Mouse (Mus musculus) v-Abl transformed pro-B cells (cell line): ENCODE data around the gene Olfr130.

ENCODE experiments used
- in situ Hi-C, 2 experiments: fragments of 400-800 bp; cut with MboI; formaldehyde crosslinking; loops; one replicate each; pipeline ENCODE4 v1.15.1; 2025; ENCODE audit not compliant: unreplicated experiment in 2 of 2

Gene Olfr130

DNA sequence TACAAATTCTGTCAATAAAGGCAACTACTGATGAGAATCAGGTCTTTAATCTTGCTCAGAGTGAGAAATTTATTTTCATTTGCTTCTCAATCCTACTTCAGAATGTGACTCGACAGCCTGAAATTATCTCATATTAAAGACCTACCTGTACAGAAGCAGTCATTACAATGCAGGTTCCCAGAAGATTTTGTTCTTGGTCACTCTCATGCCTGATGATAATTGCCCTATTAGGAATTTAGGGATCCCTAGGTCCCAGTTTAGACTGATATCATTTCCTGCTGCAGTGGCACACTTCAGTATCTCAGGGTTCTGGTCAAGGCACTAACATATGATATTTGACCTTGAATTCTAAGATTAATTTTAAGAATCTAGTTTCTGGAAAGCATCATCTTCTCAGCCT lies at the start of gene Olfr130:
Gene Olfr130, plus strand, starts transcription at position 301 of the 400 bp plus-strand sequence.
- in situ Hi-C loops = no loop called here

DNA sequence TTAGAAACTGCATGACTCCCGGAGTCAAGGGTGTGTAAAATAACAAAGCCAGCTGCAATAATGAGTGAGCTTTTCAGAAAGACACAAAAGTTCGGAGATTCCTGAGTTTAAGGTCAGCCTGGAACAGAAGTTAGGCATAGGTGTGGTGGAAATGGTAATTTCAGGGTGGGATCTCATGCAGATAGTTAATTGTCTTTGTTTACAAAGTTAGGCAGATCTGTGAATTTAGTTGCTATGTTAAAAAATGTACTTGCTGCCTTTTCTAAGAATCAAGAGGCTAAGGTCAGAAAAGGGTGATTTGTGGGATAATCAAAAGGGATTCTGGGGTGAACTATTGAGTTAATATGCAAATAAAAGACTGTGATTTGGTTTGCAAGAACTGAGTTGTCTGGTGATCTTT lies 47.4 kb upstream of the Olfr130 start:
- in situ Hi-C loops = no loop called here

DNA sequence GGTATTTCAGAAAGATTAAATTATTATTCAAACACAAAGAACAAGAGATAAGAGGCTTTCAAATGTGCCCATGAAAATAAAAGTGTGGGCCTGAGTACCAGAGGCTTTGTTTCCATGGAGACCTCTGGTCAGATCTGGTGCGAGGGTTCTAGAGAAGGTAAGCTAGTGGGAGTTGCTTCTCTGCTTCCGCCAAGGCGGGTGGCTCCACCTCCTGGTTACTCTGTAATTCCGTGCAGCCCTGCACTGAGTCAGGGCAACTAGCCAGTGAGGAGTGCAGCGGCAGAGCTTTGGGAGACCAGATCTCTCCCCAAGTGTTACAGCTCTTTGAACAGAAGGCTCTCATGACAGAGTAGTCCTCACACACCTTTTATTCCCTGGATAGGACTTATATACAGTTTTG lies 37.4 kb upstream of the Olfr130 start:
- in situ Hi-C loops = no loop called here

GRCm38 (mm10) chr17:38059979-38060378 lies 3.7 kb upstream of the Olfr130 start, which contains the start of gene Olfr129:
Olfr129 (minus strand) TSS chr17:38060079.
- in situ Hi-C loops = no loop called here

DNA sequence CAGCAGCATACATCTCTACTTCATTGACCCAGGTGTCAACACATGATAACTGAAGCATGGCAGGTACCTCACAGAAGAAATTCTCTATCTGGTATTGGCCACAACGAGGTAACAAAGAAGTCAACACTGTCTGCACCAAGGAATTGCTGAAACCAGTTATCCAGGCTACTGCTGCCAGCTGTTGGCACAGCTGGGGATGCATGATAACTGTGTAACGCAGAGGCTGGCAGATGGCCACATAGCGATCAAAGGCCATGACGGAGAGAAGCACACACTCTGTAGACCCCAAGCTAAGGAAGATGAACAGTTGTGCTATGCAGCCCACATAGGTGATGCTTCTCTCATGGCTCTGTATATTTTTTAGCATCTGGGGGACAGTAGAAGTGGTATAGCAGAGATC lies 18.6 kb downstream of the Olfr130 start:
- in situ Hi-C loops = no loop called here

DNA sequence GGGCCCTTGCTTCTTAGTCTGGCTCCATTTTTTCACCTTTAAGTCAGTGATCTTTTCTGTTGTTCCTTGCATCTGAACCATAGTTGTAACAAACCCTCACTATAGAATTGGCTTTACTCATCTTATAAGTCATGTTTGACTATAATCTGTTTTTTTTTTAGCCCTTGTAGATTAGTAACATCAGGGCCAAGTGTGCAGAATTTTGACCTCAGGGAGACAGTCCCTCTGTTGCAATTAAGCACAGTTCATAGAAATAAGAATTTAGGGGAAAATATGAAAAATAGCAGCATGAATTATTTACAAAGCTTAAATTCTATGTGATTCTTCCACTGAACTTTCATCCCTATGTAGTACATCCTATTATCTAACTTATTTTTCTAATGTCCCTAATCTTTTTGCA lies 24.9 kb downstream of the Olfr130 start, which contains the start of gene Olfr131:
Gene Olfr131, minus strand, starts transcription at position 101 of the 400 bp plus-strand sequence.
- in situ Hi-C loops = no loop called here
